In genomic region chr10:128455280-128455679, GRCm38 (mm10) we compare ENCODE assay signal across 8 mouse cellular contexts. TPM values are rescaled to one million over a fixed set of nuclear protein-coding genes. Genes with fewer than 3 reads are reported as not detected.
DNase-seq lines count a peak whose midpoint lies in the region.

No protein-coding gene starts in this region.

- peak overlapping the region; percentile 26; the same call in 1 of the 2 replicates for H3K4me3 ChIP-seq in midbrain, embryonic 10.5 days

- intact Hi-C loops in left cerebral cortex, postnatal 36 days (cut with DNase I), result loop anchor here (2.0 to 10.0 kb wide), 4 partner anchors 37 to 240 kb away; partner anchors contain the start of genes Ankrd52, Cs, Myl6 and Spryd4

- WGBS in midbrain, embryonic 10.5 days, result 2% methylated on average over 6 of the region's 6 CpGs

- DNase-seq in kidney, adult 18-20 months, result peak; percentile 62
- no peak for DNase-seq in kidney, adult 11 months
- DNase-seq in cerebellum, postnatal 36 days, result peak; percentile 66 to 74
- peak; percentile 38 to 54 for DNase-seq in gastrocnemius, adult 8-10 months (ENCODE audit: low spot score in 2 of 2)
- peak; percentile 52 for DNase-seq in hindlimb bud, embryonic 11.5 days (ENCODE audit: extremely low spot score, low read depth, low spot score)
- DNase-seq in left cerebral cortex, postnatal 36 days (ENCODE audit: low spot score in 2 of 2), result peak; percentile 39 to 55
- DNase-seq in midbrain, embryonic 10.5 days (ENCODE audit: low spot score), result peak; percentile 74
- DNase-seq in right cerebral cortex, postnatal 25 days, result peak; percentile 33

- H3K36me3 ChIP-seq in midbrain, embryonic 10.5 days, result no peaks in the 10 kb centered on the region

- H3K27ac ChIP-seq in midbrain, embryonic 10.5 days (replicated peaks), result peak overlapping the region; percentile 69

- H3K9me3 ChIP-seq in midbrain, embryonic 10.5 days (replicated peaks), result no peaks in the 10 kb centered on the region

- peaks cover 4% of the 10 kb centered on the region for H3K4me1 ChIP-seq in midbrain, embryonic 10.5 days

- peaks cover 10% of the 10 kb centered on the region for H3K27me3 ChIP-seq in midbrain, embryonic 10.5 days (ENCODE audit: low read depth, poor library complexity, severe bottlenecking)

RNA-seq across cellular contexts. Expression of gene Smarcc2, which starts 3.8 kb away (rescaled TPM):
- total RNA-seq in gastrocnemius, adult 8-10 months (2022), result 10 to 100 TPM; 45.6 to 53.3 (median 49.5) TPM
- 100 to 1,000 TPM; 238 to 245 TPM for total RNA-seq in left cerebral cortex, postnatal 36 days (2021)
- polyA plus RNA-seq in midbrain, embryonic 10.5 days (2016; fragmentation: Nextera tagmentation; extraction: Ambion mirVana), result 75.2 and 110 TPM in 2 replicates

RNA-seq across cellular contexts. Expression of gene Myl6, which starts 38.7 kb away (rescaled TPM):
- 100 to 1,000 TPM; 125 to 188 (median 158) TPM for total RNA-seq in gastrocnemius, adult 8-10 months (2022)
- 100 to 1,000 TPM; 547 to 629 TPM for total RNA-seq in left cerebral cortex, postnatal 36 days (2021)
- polyA plus RNA-seq in midbrain, embryonic 10.5 days (2016; fragmentation: Nextera tagmentation; extraction: Ambion mirVana), result 833 and 890 TPM in 2 replicates

RNA-seq across cellular contexts. Expression of gene Myl6b, which starts 43.2 kb away (rescaled TPM):
- 10 to 100 TPM in 2 of 4 experiments, 1 to 10 TPM in 2; 8.7 to 11.7 (median 10.0) TPM for total RNA-seq in gastrocnemius, adult 8-10 months (2022)
- total RNA-seq in left cerebral cortex, postnatal 36 days (2021), result 10 to 100 TPM; 26.3 to 27.0 TPM
- 1.8 and 2.9 TPM in 2 replicates for polyA plus RNA-seq in midbrain, embryonic 10.5 days (2016; fragmentation: Nextera tagmentation; extraction: Ambion mirVana)

RNA-seq across cellular contexts. Expression of gene Rnf41, which starts 43.8 kb away (rescaled TPM):
- total RNA-seq in gastrocnemius, adult 8-10 months (2022), result 10 to 100 TPM; 13.6 to 14.7 (median 14.1) TPM
- total RNA-seq in left cerebral cortex, postnatal 36 days (2021), result 10 to 100 TPM; 75.8 to 78.1 TPM
- polyA plus RNA-seq in midbrain, embryonic 10.5 days (2016; fragmentation: Nextera tagmentation; extraction: Ambion mirVana), result 42.0 and 49.2 TPM in 2 replicates

RNA-seq across cellular contexts. Expression of gene Nabp2, which starts 44.0 kb away (rescaled TPM):
- 10 to 100 TPM; 59.0 to 70.3 (median 63.5) TPM for total RNA-seq in gastrocnemius, adult 8-10 months (2022)
- total RNA-seq in left cerebral cortex, postnatal 36 days (2021), result 10 to 100 TPM; 88.8 to 91.6 TPM
- 149 and 151 TPM in 2 replicates for polyA plus RNA-seq in midbrain, embryonic 10.5 days (2016; fragmentation: Nextera tagmentation; extraction: Ambion mirVana)

Comparison
In these comparisons a context has a peak if more than half of its experiments do, and no peak if none do; other contexts are left out.
1. RNA of gene Smarcc2, which starts 3.8 kb away (total RNA-seq): 238 to 245 TPM in left cerebral cortex, postnatal 36 days; 45.6 to 53.3 TPM in gastrocnemius, adult 8-10 months; every median in the first group is over 4 times any median in the second.